Mouse (Mus musculus): ENCODE results near the gene U2af2.
"Not testable (repeated sequence)": the region's sequence is repeated elsewhere in the genome, so short reads cannot be mapped to it uniquely, and the experiment has no call there.

U2af2 gene

DNA sequence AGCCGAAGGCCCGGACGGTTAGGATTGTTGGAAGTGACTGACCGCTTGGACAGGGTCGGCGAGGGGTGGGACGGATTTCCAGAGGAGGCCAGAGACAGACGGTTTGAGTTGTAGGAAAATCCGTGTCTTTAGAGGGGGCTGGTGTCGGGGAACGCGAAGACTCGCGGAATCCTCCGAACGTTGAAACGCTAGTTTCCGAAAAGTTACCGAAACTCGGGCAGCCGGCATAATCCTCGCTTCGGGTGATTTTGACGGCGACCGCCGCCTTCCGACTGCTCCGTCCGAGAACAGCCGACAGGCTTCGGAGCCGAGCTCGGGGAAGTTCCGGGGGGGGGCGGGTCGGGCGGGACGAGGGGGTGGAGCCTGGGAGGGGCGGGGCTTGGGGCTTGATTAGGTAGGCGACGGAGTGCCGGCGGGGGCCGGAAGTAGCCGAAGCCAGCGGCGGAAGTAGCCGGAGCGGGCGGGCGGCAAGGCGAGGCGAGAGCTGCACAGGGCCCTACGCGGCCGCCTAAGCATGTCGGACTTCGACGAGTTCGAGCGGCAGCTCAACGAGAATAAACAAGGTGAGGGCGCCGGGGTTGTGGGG is at the start of gene U2af2:
Gene U2af2, plus strand, starts transcription at position 370 of the 586 bp plus-strand sequence.
- peak; percentile 96 for DNase-seq (ENCODE audit: low read depth, low spot score)

- no peak for DNase-seq (ENCODE audit: low read depth, low spot score)
These were observed 49.0 kb upstream of the U2af2 start for GRCm38 (mm10) chr7:5012681-5013513.

DNA sequence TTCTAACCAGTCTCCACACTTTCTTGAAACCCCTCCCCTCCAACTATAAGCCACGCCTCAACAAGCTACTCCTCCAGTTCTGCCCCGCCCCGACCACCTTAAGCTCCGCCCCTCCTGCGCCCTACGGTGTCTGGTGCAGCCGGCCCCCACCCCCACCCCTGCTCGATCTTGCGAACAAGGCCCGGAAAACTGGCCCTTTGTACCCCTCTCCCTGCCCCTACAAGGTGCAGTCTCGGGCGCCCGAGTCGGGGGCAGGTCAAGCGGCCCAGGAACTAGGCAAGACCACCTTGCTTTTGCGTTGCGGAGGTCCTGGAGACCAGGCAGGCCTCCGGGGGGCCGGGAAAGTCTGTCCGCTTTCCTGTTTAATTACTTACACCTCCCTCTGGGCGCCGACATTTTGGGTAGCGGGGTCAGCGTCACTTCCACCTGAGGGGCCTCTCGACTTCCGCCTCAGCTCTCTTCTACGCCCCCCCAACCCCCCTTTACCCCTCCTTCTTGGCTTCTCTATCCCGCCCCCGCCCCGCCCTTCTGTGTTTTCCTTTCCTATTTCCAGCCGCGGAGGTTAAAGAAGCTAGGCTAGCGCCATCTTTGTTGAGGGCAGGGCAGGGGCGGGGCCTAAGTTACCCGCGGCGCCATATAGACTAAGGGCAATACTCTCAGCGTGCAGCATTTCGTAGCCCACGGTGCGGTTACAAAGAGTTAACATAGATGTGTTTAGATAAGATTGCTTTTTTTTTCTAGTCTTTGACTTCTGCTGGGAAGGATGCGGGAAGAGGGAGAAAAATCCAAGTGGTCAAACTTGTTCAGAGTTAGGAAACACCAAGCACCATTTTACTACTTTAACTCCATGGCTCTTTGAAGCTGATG is 47.5 kb upstream of the U2af2 start, which contains the start of the genes Zfp524 and Fiz1:
Gene Zfp524, plus strand, starts transcription at position 165 of the 867 bp plus-strand sequence.
Gene Fiz1, minus strand, starts transcription at position 447 of the 867 bp plus-strand sequence.
- DNase-seq (ENCODE audit: low read depth, low spot score) = peak; percentile 98

GRCm38 (mm10) chr7:5015118-5016001 is 46.6 kb upstream of the U2af2 start, which contains the start of gene Gm44973:
Gm44973 (plus strand) TSS chr7:5015496.
- peak; percentile 95 for DNase-seq (ENCODE audit: low read depth, low spot score)

DNA sequence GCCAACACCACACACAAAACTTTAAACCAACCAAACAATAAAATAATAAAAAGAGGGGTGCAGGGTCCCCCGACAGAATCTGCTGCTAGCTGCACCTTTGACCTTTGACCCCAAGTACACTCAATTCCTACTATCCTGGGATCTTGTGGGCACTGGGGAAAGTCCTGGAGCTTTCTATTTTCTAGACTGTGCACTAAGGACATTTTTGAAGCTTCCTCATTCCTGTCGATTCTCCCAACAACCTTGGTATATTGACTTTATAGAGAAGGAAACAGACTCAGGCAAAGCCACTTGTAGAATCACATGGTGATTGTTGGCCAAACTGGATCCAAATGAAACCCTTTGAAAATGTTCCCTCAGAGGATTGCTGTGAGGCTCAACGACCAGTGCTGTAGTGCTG is 45.9 kb upstream of the U2af2 start:
- no peak for DNase-seq (ENCODE audit: low read depth, low spot score)

- no peak for DNase-seq (ENCODE audit: low read depth, low spot score)
These were observed 45.0 kb upstream of the U2af2 start for GRCm38 (mm10) chr7:5016920-5017319.

- peak; percentile 43 for DNase-seq (ENCODE audit: low read depth, low spot score)
These were observed 44.6 kb upstream of the U2af2 start for GRCm38 (mm10) chr7:5017352-5017751.

DNA sequence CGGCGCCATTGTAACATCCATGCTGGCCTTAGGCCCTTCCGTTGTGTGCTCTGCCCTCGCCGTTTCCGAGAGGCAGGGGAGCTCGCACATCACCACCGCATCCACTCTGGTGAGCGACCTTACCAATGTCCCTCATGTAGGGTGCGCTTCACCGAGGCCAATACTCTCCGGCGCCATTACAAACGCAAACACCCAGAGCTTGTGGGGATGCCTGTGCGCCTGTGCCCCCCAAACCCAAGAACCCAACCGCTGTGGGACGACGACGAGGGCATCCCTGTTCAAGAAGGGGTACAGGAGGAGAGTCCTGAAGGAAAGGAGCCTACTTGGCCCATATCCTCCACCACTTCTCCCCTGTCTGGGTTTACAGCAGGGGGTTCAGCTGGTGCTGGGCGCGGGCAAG is 44.0 kb upstream of the U2af2 start:
- no peak for DNase-seq (ENCODE audit: low read depth, low spot score)

- not testable (repeated sequence) for DNase-seq (ENCODE audit: low read depth, low spot score)
These were observed 42.4 kb upstream of the U2af2 start for GRCm38 (mm10) chr7:5019576-5019975.

GRCm38 (mm10) chr7:5020000-5020681 is 41.8 kb upstream of the U2af2 start, which contains the start of the genes Zfp865 and Ccdc106:
Zfp865 (plus strand) TSS chr7:5020376.
Ccdc106 (plus strand) TSS chr7:5020553.
- DNase-seq (ENCODE audit: low read depth, low spot score) = peak; percentile 100

GRCm38 (mm10) chr7:5020685-5021084 is 41.3 kb upstream of the U2af2 start:
- DNase-seq (ENCODE audit: low read depth, low spot score) = no peak

DNA sequence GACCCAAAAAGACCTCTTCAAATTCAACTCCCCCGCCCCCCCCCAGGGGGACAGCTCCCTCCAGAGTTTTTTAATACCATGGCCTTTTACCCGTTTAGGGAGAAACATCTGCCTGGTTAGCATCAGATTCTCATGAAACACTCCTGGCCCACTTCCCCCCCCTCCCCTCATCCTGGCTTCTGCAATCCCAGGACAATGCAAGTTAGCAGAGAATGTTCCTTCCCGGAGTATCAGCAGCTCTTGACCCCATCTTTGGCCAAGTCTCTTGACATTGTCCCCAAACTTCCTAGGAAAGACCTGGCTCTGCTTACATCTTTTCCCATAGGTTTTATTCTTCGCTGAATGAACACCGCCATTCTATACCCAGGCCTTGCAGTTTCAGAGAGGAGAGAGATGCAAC is 40.7 kb upstream of the U2af2 start:
- DNase-seq (ENCODE audit: low read depth, low spot score) = no peak

- DNase-seq (ENCODE audit: low read depth, low spot score) = no peak
These were observed 32.4 kb upstream of the U2af2 start for GRCm38 (mm10) chr7:5029543-5029942.

- no peak for DNase-seq (ENCODE audit: low read depth, low spot score)
These were observed 32.0 kb upstream of the U2af2 start for GRCm38 (mm10) chr7:5029946-5030345.

- DNase-seq (ENCODE audit: low read depth, low spot score) = no peak
These were observed 31.2 kb upstream of the U2af2 start for GRCm38 (mm10) chr7:5030554-5031275.

GRCm38 (mm10) chr7:5031496-5031895 is 30.4 kb upstream of the U2af2 start:
- no peak for DNase-seq (ENCODE audit: low read depth, low spot score)

- DNase-seq (ENCODE audit: low read depth, low spot score) = no peak
These were observed 28.1 kb upstream of the U2af2 start, which contains the start of gene 4632433K11Rik for GRCm38 (mm10) chr7:5033818-5034217. 4632433K11Rik (plus strand) TSS chr7:5034118.

GRCm38 (mm10) chr7:5035628-5036027 is 26.3 kb upstream of the U2af2 start:
- DNase-seq (ENCODE audit: low read depth, low spot score) = no peak

DNA sequence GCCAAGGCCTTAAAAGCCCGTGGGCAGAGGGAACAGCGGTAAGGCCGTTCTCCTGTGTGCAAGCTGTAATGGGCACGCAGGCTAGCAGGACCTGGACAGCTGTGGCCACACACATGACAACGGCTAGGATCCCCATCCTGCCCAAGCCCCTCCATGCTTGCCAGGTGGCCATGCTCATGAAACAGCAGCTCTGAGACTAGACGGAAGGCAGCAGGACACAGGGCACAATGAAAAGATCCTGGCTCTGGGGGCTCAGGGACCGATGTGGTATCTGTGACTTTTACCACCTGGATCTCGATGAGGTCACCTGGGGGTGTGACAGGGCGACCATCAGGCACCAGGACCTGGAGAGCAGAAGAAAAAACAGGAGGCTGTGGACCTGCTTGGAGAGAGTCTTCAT is 25.8 kb upstream of the U2af2 start:
- DNase-seq (ENCODE audit: low read depth, low spot score) = no peak

Measured in CD4-positive, CD25-positive, alpha-beta regulatory T cell, adult 2 months (primary cell).